Mouse (Mus musculus): ENCODE measurements at regions not wholly inside any gene's neighbourhood (a gene's known extent, or its start where the extent isn't known, plus 50 kb on each side); places are given as distances from the start of the nearest gene placed in this dataset.
A peak's percentile ranks its signal among the peaks of the same experiment; 100 is the strongest.

DNA sequence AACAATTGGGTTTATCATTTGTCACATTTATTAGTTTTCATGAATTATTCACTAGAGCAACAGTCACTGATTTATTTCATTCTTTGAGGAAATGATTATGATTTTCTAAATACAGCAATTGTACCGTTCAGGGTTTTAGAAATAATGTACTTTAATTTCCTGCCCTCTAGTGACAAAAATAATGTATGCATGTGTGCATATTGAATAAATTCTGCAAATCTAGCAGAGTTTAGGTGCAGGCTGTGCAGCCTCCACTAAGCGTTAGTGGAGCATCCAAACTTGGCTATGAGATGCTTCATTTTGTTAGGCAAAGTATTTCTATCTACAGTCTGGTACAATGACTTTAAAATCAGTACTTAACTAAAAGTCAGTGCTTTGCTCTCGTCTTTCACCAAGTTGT lies 642.1 kb upstream of the A830018L16Rik start:
- ATAC-seq (ENCODE audit: low TSS enrichment), result peak; percentile 73

DNA sequence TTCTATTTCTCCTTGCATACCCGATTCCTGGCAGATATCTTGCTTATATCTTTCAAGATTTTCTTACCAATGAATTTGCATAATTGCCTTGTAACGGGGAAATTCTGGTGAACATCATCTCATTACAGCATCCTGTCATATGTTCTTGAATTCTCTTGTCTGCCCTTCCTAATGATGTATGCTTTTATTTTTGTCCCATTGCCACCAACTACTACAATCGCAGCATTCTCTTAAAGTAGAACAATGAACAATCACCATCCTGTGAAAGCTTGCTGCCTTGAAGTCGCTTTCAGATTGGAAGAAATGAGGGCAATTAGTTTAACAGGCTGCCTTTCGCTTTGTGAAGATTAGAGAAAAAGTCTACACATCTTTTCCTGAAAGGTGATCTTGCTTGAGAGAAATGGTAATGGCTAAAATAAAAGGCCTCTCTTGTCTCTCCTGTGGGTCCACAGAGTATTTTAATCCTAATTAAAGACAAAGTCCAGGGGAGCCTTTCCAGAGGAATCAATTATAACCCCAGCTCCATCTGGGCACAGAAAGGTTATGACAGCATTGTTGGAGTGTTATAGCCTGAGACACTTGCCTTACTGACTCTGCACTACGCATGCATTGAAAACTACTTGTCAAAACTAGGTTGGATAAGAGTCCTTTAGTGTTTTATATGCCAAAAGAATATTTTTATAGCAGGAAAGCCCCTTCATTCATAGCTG lies 619.7 kb upstream of the A830018L16Rik start:
- no peak for ATAC-seq (ENCODE audit: low TSS enrichment)

DNA sequence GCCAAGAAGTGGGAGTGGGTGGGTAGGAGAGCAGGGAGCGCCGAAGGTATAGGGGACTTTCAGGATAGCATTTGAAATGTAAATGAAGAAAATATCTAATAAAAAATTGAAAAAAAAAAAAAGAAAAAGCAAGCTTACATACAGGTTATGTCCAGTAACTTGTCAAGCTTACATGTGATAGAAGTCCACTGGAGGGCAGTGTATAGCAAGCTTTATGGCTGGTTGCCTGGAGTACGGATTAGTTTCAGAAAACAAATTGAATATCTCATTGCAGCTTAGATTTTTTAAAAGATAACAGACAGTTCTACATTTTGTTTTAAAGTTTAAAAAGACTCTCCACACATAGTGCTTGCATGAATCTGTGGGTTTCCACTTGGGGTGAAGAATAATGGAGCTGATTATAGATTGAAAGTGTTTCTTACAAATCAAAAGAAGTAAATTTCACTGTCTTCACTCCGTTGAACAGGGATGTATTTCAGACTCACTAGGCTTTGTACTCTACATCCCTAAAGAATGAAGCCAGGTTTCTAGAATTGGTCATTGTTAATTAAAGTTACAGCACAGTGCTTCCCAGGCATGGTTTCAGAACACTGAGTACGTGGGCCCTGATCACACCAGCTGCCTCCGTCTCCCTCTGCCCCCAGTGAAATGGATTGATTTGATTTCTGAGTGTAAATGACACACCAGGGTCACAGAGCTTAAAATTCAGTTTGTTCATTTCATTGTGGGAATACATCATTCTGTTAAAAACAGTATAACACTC lies 578.1 kb upstream of the A830018L16Rik start:
- ATAC-seq (ENCODE audit: low TSS enrichment), result peak; percentile 92

DNA sequence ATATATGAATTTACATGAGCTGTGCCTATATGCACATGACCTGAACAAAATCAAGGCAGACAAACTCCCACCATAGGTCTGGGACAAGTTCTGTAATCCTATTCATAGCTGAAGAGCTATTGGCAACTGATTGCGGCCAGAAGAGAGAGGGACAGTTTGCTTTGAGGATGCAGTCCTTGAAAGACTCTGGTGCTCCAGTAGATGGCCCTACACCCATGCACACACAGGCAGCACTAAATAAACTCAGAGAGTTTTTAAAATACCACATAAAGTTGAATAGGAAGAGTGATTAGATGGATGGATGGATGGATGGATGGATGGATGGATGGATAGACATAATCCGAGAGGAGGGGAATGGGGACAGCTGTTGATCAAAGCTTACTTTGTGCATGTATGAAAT lies 576.7 kb upstream of the A830018L16Rik start:
- ATAC-seq (ENCODE audit: low TSS enrichment), result peak; percentile 80; the same call in 1 of the 2 replicates

DNA sequence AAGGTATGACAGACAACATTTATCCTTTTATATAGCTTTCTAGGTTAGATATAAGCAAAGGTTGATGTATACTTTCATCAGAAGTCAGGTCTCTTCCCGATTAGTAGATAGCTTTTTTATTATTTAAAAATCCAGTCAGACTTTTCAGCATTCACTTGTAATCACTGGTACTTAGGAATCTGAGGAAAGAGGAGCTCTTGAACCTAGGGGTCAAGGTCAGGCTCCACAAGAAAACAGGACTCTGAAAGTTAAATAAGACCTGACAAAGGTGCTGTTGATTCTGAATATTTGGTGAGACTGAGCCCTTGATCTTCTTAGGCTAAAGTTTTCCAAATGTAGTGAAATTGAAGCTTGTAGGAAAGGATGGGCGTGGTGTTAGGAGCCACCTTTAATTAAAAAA lies 561.0 kb upstream of the A830018L16Rik start:
- ATAC-seq (ENCODE audit: low TSS enrichment), result no peak

DNA sequence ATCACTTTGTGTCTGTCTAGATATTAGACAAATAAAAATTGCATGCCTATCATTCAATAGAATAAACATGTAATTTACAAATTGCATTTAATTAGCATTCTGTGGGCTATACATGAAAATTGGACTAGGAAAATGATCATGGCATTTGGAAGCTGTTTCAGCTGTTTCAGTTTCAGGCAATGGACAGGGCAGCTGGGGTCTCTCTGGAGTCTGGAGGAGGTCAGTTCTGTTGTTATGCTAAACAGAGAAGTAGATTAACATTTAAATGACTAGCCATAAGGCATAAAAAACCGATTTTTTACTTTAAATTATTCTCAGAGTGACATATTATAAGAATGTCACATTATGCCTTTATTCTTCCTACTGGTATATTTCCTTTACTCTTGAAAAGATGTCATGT lies 559.4 kb upstream of the A830018L16Rik start:
- no peak for ATAC-seq (ENCODE audit: low TSS enrichment)

DNA sequence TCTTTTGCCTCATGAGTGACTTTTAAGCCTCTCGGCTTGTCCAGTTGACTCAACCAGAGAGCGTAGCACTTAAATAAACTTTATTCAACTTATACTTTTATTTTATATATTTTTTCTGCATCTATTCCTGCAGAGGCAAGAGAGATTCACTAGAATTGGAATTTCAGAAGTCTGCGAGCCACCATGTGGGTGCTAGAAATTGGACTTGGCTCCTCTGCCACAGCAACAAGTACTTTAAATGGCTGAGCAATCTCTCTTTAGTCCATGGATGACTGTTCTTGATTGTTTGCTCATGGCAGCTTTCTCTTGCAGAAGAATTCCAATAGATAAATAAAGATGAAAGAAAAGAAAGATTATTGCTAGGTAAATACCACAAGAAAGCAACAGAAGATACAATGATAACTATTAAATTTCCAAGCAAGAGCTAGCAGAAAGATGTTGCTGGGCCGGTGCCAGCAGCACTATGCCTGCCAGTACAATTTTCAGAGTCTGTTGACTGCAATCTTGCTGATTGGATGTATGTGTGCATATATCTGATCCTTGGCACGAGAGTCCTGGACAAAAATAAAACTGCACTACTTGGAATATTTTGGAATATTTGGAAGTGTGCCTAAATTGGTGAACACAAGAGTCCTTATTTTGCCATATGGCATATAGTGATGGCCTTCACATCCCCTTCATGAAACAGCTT lies 542.6 kb upstream of the A830018L16Rik start:
- ATAC-seq (ENCODE audit: low TSS enrichment), result 0 out of 2 replicates have a peak, but pooled peaks have one; percentile 38

DNA sequence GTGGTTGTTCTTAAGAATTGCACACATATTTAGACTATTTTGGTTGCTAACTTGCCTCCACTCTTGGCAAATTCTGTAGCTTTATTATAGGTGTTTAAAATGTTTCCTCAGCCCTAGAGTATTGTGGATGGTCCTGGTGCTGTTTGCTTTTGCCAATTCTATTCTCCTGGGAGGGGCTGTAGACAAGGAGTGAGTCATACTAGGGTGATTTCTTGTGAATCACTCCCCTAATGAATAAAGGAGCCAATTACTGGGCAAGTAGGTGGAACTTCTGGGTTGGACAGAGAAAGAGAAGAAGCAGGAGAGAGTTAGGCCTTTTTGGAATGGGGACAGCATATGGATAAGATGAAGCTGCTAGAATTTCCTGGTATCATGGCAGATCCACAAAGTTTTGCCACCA lies 541.6 kb upstream of the A830018L16Rik start:
- ATAC-seq (ENCODE audit: low TSS enrichment), result 0 out of 2 replicates have a peak, but pooled peaks have one; percentile 27

DNA sequence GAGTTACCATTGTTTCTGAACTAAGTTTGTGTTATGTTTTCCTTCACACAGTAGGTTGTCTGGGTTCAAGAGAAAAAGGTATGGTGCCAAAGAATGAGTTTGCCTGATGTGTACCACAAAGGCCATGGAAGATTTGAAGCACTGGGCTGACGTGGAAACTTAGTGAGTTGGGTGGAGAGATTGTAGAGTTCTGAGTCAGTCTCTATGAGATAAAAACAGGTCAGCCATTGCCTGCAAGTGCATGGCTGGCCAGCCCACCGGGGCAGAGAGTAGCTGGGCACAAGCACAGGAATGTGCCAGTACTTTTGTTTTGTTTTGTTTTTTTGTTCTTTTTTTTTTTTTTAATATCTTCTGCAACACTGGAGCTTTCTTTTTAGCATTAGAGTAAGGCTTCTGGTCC lies 541.2 kb upstream of the A830018L16Rik start:
- ATAC-seq (ENCODE audit: low TSS enrichment), result no peak

DNA sequence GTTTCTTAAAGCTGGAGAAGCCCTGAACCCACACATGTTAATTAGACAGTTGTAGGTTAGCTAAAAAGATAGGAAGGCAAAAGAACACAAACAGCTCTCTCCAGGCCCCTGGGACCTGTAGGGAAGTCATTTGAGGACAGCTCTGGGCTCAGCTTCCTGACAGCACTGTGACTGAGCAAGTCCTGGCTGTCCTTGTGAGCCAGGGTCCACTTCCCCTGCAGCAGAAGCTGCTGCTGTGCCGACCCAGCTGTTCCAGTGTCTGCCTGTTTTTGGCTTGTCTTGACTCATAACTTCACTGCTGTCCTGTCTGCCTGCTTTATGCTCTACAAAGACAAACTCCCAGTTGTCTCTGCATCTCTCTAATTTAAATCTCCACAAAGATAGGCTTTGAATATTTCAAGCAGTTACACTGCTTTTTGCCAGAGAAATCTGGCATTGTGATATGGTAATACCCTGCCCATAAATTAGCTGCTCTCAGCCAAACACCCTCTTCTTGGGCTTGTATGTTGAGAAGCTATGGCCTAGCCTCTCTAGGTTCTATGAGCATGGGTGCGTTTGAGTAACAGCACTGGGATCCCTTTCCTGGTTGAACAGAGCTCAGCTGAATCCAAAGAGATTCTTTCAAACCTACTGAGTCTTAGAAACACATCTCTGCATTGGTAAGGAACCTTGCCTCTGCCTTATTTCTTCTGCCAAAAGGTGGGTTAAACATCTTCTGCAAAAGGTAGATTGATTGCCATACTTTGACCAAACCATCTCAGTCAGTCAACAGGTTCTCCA lies 536.3 kb upstream of the A830018L16Rik start:
- peak; percentile 38 for ATAC-seq (ENCODE audit: low TSS enrichment)

DNA sequence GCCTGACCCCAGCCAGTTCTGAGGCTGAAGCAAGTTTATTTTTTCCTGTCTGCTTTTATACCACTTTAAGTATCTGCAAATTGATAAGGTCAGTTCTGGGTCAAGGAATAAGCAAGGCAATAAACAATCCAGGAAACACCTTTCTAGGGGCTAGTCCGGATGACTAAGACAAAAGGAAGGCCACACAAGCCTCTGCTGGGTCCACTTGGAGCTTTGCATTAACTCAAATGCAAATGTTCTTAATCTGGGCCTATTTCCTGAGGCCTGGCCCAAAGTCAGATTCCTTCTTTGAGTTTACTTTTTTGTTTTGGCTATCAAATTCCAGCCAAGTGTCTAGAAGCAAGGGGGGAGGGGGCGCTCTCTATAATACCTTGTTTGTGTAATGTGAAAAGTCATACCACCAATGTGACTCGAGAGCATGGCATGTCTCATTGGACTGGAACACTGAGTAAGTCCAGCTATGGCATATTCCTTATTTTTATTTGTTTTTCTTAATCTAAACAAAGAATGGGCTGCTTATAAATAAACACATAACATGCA lies 535.6 kb upstream of the A830018L16Rik start:
- ATAC-seq (ENCODE audit: low TSS enrichment), result no peak

DNA sequence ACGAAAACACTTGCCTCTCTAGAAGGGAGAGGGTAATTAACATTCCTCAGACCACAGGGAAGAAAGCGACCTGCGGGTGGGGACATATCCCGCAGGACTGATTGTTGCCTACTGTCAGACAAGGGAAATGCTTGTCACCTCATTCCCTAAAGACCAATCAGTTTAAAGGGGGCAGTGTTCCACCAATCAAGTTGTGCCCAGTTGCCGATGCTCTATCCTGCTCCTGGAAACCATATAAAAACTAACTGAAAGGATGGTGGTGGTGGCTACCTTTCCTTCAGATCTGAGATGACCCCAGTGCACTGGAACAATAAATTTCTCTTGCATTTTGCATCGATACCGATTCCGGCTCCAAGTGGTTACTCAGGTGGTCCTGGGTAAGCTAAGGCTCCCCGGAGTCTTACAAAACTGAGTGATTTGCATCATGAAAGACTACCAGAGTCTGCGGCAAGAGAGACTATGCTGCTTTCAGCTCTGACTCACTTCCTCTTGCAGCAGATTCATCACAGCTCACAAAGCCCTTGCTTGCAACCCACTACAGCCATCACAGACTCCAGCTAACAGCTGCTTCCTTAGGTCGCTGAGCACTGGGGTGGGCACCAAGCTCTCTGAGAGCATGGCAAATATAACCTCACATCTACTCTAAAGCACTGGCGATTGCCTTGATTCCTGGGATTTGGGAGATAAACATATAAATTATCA lies 533.7 kb upstream of the A830018L16Rik start:
- ATAC-seq (ENCODE audit: low TSS enrichment), result peak; percentile 41; the same call in 1 of the 2 replicates

DNA sequence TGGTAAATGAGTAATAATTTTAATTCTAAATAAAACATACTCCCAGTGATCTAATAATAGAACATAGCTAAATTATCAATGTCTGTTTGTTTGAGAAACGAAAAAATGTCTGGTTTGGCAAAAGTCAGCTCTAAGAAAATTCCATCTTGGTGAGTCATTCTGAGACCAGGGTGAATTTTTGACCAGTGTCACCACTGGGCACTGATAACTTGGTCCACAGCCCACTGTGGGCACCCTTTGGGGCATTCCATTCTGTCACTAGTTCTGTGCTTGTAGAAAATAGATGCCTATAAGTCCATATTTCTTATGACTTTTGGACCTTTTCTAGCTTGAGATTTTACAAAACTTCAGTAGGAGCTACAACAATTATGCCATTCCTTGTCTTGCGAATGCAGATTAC lies 515.1 kb upstream of the A830018L16Rik start:
- no peak for ATAC-seq (ENCODE audit: low TSS enrichment)

DNA sequence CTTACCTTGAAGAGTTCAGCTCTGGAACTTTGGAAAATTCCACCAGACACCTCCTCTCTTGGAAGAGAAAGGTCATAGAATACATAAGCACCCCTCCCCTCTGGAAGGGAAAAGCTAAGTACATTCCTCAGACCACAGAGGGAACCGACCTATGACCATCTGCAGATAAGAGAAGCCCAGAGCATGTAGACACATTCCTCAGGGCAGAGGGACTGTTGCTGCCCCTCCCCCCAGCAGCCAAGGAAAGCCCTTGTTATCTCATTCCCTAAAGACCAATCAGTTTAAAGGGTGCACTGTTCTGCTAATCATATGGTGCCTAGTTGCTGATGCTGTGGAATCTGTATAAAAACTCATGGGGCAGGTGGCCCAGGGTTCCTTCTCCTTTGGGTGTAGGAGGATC lies 511.2 kb upstream of the A830018L16Rik start:
- no peak for ATAC-seq (ENCODE audit: low TSS enrichment)

DNA sequence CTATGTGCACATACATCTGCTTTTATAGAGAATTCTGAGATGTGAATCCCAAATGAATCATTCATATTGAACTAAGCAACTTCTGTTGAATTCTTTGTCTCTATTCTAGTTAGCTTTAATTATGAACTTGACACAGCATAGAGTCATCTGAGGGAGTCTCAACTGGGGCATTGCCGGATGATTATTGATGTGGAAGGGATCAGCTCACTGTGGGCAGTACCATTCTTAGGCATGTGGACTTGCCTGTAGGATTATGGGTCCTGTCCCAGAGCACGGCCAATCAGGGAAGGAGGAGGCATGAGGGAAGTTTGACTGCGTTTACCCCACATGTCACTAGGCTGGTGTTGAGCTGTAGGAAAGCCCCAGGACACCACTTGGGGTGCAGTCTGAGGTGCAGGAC lies 493.9 kb upstream of the A830018L16Rik start:
- ATAC-seq (ENCODE audit: low TSS enrichment), result no peak

DNA sequence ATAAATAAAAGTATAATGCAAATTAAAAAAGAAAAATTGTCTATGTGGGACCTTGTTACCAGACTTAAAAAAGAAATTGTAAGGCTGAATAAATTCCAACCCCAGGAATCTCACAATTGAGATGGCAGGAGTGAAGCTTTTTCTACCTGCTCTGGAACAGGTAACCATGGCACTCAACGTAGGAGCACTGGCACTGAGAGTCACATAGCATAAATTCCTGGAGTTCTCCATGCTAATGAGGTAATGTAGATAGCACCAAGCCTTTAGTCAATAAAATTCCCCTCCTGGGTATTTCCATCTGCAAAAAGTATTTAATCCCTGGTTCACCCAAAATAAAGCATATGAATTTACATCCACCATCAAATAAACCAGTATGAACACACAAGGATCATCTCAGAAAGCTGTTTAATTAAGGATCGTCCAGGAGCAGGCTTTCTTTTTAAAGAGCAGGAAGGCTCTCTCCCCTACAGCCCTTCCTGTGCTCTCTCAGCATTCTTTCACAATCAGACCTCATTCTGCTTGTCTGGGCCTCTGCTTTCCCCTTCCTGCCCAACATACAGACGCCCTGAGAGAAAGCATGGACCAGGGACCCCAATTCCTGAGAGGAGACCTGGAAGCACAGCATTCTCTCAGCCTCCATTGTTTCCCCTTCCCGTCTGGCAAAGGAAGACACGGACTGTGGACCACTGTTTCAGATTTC lies 481.4 kb upstream of the A830018L16Rik start:
- ATAC-seq (ENCODE audit: low TSS enrichment), result no peak

DNA sequence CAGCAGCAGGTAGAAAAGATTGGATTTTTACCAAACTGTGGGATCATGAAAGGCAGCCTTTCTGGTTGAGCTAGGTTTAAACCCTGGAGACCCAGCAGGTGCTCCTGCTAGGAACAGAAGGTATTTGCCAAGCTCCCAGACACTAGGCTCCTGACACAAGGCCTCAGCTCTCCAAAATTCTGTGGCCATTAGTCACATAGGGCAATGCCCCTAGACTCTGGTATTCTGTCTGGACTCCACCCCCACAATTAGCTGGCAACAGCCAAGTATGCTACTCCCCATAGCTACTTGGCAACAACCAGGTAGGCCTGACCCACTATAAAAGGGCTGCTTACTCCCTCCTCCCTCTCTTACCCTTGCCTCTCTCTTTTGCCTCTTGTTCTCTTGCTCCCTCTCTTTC lies 480.7 kb upstream of the A830018L16Rik start:
- no peak for ATAC-seq (ENCODE audit: low TSS enrichment)

DNA sequence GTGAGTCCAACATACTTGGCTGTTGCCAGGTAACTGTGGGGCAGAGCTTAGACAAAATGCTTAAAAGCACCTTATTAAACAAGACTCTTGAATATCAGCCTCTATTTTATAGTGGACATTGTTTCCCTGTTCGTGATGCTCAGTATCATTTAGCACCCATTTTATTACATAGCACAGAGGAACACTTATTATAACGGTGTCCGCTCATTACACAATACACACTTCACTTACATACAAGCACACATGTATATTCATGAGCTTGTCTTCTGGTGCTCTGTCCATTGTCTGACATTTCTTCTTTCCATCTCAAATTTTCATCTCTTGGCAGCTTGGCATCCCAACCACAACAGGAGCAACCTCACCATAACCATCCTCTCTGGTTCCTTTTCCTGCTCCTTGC lies 475.5 kb upstream of the A830018L16Rik start:
- no peak for ATAC-seq (ENCODE audit: low TSS enrichment)

DNA sequence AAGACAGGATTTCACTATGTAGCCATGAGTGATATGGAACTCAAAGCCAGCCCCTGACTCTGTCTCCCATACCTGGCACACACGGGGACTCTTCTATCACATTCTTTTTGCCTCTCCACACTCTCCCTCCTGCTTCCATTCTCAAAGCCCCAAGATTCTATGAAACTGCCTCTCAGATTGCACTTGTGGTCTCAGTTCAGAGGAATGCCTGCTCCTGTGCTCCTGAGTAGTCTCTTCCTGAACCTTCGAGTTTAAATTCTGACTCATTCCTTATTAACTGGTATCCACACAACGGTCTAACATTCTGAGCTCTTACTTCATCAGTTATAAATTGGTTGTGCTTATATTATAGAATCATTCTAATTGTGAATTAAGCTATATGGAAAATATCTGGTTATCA lies 473.6 kb upstream of the A830018L16Rik start:
- no peak for ATAC-seq (ENCODE audit: low TSS enrichment)

DNA sequence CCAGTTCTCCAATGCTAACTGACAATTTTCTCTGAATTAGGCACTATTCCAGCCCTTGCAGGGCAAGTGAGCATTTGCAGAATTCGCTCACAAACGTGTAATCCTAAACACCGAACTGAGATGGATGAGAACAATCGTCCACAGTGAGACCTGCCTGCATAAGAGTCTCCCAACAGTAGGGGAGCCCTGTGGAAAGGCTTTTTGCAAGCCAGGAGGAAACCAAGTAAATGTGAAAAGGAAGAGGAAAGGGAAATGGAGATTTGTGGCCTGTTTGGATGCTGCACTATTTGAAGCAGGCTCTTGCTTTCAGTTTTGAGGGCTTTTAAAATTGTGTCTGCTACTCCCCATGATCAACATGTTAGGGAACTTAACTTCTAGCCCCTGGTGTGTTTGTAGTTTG lies 470.9 kb upstream of the A830018L16Rik start:
- peak; percentile 85 for ATAC-seq (ENCODE audit: low TSS enrichment)

Data from frontal cortex, adult (tissue).